Mouse (Mus musculus) mouse embryonic stem cell (cell line): ENCODE measurements around the gene Terb1.

Experiments
- in situ Hi-C, 2 experiments: fragments of 300-500 bp; cut with MboI; formaldehyde crosslinking; loops; 1 replicate in 1 of 2; 3 replicates in 1 of 2; pipeline ENCODE4 v1.14.3; 2019 to 2020; ENCODE audit warnings: low sequenced_read_pairs in 2 of 2, low pct_unique_long_range_greater_than_20kb in 1 of 2, mixed read lengths in 1 of 2; ENCODE audit not compliant: unreplicated experiment in 1 of 2

Gene Terb1

GRCm38 (mm10) chr8:104509061-104510006 lies at the start of gene Terb1:
Terb1 (minus strand) TSS chr8:104509910.
- in situ Hi-C loops: no loop called here

GRCm38 (mm10) chr8:104557226-104557625 lies 47.5 kb upstream of the Terb1 start:
- in situ Hi-C loops: no loop called here

GRCm38 (mm10) chr8:104555191-104555590 lies 45.5 kb upstream of the Terb1 start:
- in situ Hi-C loops: no loop called here

GRCm38 (mm10) chr8:104543440-104544045 lies 33.8 kb upstream of the Terb1 start:
- in situ Hi-C loops: no loop called here

GRCm38 (mm10) chr8:104542160-104542559 lies 32.5 kb upstream of the Terb1 start:
- in situ Hi-C loops: no loop called here

- in situ Hi-C loops: no loop called here
Observed at GRCm38 (mm10) chr8:104541515-104541880, 31.8 kb upstream of the Terb1 start.

GRCm38 (mm10) chr8:104540710-104541514 lies 31.2 kb upstream of the Terb1 start:
- in situ Hi-C loops: no loop called here

GRCm38 (mm10) chr8:104540238-104540637 lies 30.5 kb upstream of the Terb1 start:
- in situ Hi-C loops: no loop called here

- in situ Hi-C loops: no loop called here
Observed at GRCm38 (mm10) chr8:104539566-104539965, 29.9 kb upstream of the Terb1 start.

GRCm38 (mm10) chr8:104538896-104539295 lies 29.2 kb upstream of the Terb1 start:
- in situ Hi-C loops: no loop called here

- in situ Hi-C loops: no loop called here
Observed at GRCm38 (mm10) chr8:104536028-104536427, 26.3 kb upstream of the Terb1 start.

GRCm38 (mm10) chr8:104535378-104535777 lies 25.7 kb upstream of the Terb1 start:
- in situ Hi-C loops: no loop called here

- in situ Hi-C loops: no loop called here
Observed at GRCm38 (mm10) chr8:104534779-104535141, 25.1 kb upstream of the Terb1 start.

- in situ Hi-C loops: no loop called here
Observed at GRCm38 (mm10) chr8:104533971-104534778, 24.5 kb upstream of the Terb1 start, which contains the start of the genes Nae1 and Car7. Nae1 (minus strand) TSS chr8:104534637. Car7 (plus strand) TSS chr8:104534689.

GRCm38 (mm10) chr8:104533551-104533950 lies 23.8 kb upstream of the Terb1 start:
- in situ Hi-C loops: no loop called here

GRCm38 (mm10) chr8:104529671-104530070 lies 20.0 kb upstream of the Terb1 start:
- in situ Hi-C loops: no loop called here

- in situ Hi-C loops: no loop called here
Observed at GRCm38 (mm10) chr8:104517872-104518271, 8.2 kb upstream of the Terb1 start.

GRCm38 (mm10) chr8:104510134-104510533 lies 424 bp upstream of the Terb1 start:
- in situ Hi-C loops: no loop called here
